Mouse (Mus musculus): ENCODE data around the gene Tns3.

The Tns3 gene

GRCm38 (mm10) chr11:8513359-8514253 is 150.7 kb downstream of the Tns3 start:
- peak; percentile 38 for DNase-seq

- no peak for DNase-seq
Observed at GRCm38 (mm10) chr11:8510294-8510693, 154.0 kb downstream of the Tns3 start.

DNA sequence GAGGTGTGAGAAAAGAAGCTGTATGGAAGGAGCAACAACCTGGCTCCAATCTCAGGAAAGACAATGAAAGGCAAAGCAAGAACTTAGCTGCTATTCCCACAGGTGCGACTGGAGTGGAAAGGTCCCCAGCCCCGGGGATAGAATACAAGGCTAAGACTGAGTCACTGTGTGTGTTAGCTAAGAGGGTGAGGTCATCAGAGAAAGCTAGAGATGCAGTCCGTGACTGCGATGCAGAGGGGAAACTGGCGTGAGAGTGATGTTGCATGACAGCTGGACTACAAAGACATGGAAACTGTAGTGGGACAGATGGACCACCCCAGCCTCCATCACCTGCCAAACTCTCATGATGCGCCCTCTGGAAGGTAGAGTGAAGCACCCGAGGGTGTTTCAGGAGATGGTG is 154.7 kb downstream of the Tns3 start:
- no peak for DNase-seq

GRCm38 (mm10) chr11:8503735-8504134 is 160.6 kb downstream of the Tns3 start:
- DNase-seq, result no peak

DNA sequence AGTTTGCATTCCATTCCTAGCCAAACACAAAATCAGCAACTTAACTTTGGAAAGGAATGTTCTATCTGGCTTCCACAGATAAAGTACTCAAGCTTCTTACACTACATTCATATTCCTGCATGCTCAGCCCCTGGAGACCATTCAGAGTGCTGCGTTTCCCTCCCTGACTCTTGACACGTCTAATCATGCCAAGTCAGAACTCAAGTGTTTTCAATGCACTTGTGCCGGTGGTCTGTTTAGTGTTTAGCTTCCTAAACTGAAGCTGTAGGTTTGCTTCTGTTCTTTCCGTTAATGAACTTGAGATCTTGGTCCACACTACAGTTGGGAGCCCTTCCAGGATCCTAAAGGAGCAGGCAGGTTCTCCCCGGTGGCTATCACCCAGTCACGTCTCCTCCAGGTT is 163.5 kb downstream of the Tns3 start:
- no peak for DNase-seq

DNA sequence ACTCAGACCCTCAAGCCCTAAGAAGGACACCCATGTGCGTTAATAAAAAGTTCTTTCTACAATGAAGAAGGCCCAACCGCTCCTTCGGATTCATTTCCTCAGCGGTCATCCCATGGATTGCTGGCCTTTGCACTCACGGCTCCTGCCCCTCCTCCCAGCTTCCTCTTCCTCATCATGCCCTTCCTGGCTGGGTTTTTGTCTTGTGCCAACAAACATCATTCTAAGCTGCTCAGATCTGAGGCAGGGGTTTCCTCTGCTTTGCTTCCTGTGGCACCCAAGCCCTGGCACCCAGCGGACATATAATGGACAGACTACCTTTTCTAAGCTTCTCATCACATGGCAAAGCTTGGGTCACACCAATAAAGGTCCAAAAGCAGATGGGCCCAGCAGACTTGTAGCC is 167.2 kb downstream of the Tns3 start:
- no peak for DNase-seq

DNA sequence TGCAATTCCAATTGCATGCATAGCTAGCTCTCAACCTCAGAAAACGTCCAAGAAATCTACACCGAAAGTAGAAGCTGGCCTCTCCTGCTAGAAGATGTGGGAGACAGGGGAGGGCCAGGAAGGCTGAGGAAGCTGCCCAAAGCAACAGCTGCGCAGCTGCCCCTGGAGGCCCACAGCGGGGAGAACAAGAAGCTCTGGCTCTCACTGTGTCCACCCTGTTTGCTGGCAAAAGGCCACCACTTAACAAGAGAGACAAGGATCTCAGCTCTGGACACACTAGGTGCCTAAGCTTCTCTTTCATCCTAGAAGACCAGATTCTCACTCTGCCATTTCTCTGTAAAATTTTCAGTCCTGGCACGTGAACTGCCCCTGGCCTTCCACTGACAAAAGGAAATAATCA is 167.6 kb downstream of the Tns3 start:
- peak; percentile 26 for DNase-seq

- DNase-seq, result no peak
Observed at GRCm38 (mm10) chr11:8495801-8496200, 168.5 kb downstream of the Tns3 start.

GRCm38 (mm10) chr11:8495036-8495435 is 169.3 kb downstream of the Tns3 start:
- no peak for DNase-seq

- DNase-seq, result no peak
Observed at GRCm38 (mm10) chr11:8493931-8494490, 170.3 kb downstream of the Tns3 start.

GRCm38 (mm10) chr11:8492332-8492731 is 172.0 kb downstream of the Tns3 start:
- no peak for DNase-seq

GRCm38 (mm10) chr11:8488248-8488647 is 176.1 kb downstream of the Tns3 start:
- DNase-seq, result no peak

- DNase-seq, result no peak
Observed at GRCm38 (mm10) chr11:8486552-8486951, 177.8 kb downstream of the Tns3 start.

GRCm38 (mm10) chr11:8484538-8484937 is 179.8 kb downstream of the Tns3 start:
- no peak for DNase-seq

DNA sequence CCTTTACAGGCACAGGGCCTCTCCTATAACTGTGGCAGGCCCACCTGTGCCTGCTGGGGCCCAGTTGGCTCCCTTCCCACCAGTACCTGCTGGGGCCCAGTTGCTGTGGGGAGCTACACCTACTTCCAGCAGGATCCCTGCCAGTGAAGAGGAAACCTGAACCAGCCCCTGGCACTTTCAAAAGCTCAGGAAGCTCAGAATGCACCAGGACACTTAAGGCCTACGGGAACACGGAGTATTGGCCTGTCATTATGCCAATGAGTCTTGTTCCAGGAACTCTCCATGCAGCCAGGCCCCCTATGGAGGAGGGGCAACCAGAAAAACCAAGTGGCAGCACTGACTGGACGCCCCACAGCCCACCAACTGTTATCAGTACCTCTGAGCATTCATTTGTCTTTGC is 181.6 kb downstream of the Tns3 start:
- DNase-seq, result no peak

DNA sequence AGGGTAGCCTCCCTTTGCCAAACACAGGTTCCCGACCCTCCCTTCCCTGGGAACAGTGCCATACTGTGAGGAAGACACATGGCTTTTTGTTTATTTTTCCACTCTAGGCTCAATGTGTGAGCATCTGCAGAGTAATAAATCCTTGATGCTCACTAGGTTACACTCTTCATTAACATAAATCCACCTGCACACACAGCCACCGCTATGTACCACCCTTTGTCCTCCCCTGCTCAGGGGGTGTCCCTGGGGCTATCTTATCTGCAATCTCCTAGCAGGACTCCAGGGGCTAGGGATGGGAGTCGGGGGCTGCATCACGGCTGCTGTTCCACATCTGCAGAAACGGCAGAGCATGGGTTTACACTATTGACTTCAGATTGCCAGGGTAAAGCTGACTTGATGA is 182.4 kb downstream of the Tns3 start:
- no peak for DNase-seq

- no peak for DNase-seq
Observed at GRCm38 (mm10) chr11:8481529-8481928, 182.8 kb downstream of the Tns3 start.

- DNase-seq, result no peak
Observed at GRCm38 (mm10) chr11:8479858-8480257, 184.5 kb downstream of the Tns3 start.

GRCm38 (mm10) chr11:8479313-8479712 is 185.0 kb downstream of the Tns3 start:
- DNase-seq, result no peak

DNA sequence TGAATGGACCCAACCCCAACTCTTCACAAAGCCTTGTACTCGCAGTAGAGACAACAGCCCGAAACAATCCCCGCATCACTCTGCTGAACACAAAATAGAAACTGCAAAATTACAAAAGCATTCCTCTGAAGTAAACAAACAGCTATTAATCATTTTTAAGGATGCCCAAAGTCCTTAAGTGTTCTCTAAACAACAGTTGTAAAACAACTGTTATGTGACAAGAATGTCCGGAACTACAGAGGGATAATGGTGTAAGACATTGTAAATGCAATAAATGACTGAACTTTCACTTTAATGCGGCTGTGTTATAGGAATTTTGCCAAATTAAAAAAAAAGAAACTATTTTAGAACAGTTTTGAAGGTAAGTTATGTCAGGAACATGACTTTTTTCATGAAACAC is 190.7 kb downstream of the Tns3 start:
- DNase-seq, result no peak

GRCm38 (mm10) chr11:8472439-8472838 is 191.9 kb downstream of the Tns3 start:
- no peak for DNase-seq

DNA sequence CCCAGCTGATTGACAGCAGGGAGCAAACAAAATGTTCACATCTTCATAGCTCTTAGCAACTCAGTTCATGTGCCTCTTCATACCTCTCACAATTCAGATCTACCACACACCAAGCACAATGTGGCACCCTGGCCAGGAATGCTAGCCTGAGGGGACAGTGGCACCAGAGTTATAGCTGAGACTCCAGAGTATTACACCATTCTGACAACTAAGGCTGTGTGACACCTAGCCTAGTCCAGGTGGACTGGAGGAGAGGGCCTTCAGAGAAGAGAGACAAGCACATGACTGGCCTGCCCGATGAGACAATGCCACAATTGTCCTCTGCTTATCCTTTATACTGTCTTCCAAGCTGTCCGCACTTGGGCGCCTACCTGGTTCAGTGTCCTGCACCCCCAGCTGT is 192.8 kb downstream of the Tns3 start:
- no peak for DNase-seq

DNA sequence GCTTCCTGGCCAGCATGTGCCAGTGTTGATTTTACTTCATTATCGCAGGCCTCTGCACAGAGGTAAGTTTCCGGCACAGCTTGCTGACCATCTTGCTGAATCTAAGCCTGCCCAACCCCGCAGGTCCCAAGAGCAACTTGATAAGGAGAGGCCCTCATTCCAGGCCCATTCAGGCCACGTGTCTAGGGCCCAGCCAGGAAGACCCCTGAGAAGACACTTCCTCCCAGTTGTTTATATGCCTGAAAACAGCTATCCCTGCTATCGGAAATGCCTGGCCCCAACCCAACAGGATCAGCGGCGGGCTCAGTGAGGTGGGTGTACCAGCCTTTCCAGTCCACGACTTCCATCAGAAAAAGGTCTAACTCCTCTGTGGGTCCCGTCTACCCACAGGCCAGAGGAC is 194.8 kb downstream of the Tns3 start:
- DNase-seq, result no peak
